ENCODE assay signal across 22 mouse cellular contexts in the genomic region with DNA sequence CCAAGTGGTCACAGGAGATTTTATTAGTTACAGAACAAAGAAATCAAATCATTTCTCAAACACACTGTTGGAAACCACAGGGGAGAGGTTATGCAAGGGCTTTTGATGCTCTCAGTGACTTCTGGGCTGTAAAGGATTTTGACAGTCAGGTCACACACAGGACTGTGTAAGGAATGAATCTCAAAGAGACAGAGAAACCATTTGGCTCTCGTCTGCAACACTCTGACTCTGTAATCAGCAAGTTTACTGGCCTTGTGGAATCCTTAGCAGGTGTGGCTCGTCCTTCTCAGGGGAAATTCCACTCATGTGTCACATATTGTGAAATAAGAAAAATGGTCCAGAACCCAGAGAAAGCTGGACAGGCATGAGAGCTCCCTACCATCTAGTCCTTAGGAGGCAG. TPM values are rescaled to one million over a fixed set of nuclear protein-coding genes. Genes with fewer than 3 reads are reported as not detected.
A peak's percentile ranks its signal among the peaks of the same experiment; 100 is the strongest.
DNase-seq lines count a peak whose midpoint lies in the region; TF ChIP-seq lines count a peak whose summit lies in the region.
"Had no signal": no experiment of that assay in that cellular context is flagged by ENCODE, and none has a peak within 500 bp of the region (broad histone marks: within the 10 kb centered on the region; RNA-seq: fewer than 3 reads in every experiment).

No protein-coding gene starts in this region.

- DNase-seq in lung, adult 18-20 months, result peak; percentile 33 to 67
- no peak for DNase-seq in lung, adult 2 months
- peak; percentile 33 for DNase-seq in Muller cell, postnatal 12 days (ENCODE audit: inconsistent ontology term)
- DNase-seq in brain, embryonic 14.5 days (ENCODE audit: low read depth), result peak; percentile 27
- peak; percentile 76 for DNase-seq in lung, postnatal 10 days
- no peak for DNase-seq in spleen, postnatal 4 days (ENCODE audit: low spot score in 2 of 2)
- DNase-seq in gastrocnemius, adult 18-20 months (ENCODE audit: low spot score), result no peak
- DNase-seq: adrenal gland, postnatal 25 days; cerebellum, adult 9-11 months; forebrain, postnatal 0 days; gastrocnemius, postnatal 36 days; heart, adult 2 months; heart, postnatal 4 days; layer of hippocampus, adult 9-11 months; left cerebral cortex, postnatal 4 days; right cerebral cortex, adult 18-20 months; thymus, adult 18-20 months; thymus, postnatal 4 days had no signal

- no peak for TF ChIP-seq CTCF in lung, adult 2 months (IDR thresholded peaks at IDR 0.05; ENCODE audit: insufficient read depth, low read length)
- TF ChIP-seq CTCF in brain, embryonic 14.5 days (IDR thresholded peaks at IDR 0.05; ENCODE audit: borderline replicate concordance, extremely low read depth, insufficient read depth, insufficient read length), result no peak

- no peak for TF ChIP-seq POLR2A in lung, adult 2 months (IDR thresholded peaks at IDR 0.05; ENCODE audit: borderline replicate concordance, extremely low read depth, low read depth, low read length)
- TF ChIP-seq POLR2A in brain, embryonic 14.5 days (IDR thresholded peaks at IDR 0.05; ENCODE audit: borderline replicate concordance, extremely low read depth, insufficient read depth, insufficient read length, poor library complexity, severe bottlenecking), result no peak

- H3K4me3 ChIP-seq in lung, adult 2 months (replicated peaks; ENCODE audit: extremely low read depth, low read depth, low read length), result no peak overlapping the region
- H3K4me3 ChIP-seq: embryonic facial prominence, embryonic 15.5 days; heart, adult 2 months; left cerebral cortex, adult 2 months; limb, embryonic 15.5 days; neural tube, embryonic 15.5 days had no signal

- peaks cover 6% of the 10 kb centered on the region for H3K4me1 ChIP-seq in lung, adult 2 months (ENCODE audit: control insufficient read depth, insufficient read depth, low read length)

- WGBS in lung, adult 2 months, result 51% methylated on average over 2 of the region's 2 CpGs

RNA-seq across cellular contexts. Expression of gene Tmem185b, which starts 4.9 kb away (rescaled TPM):
- 20.6 and 29.5 TPM in 2 replicates for polyA plus RNA-seq in lung, adult 2 months (2012; rRNA removed)
- 15.6 and 21.2 TPM in 2 replicates for polyA plus RNA-seq in brain, embryonic 14.5 days (2012; rRNA removed)
- total RNA-seq in gastrocnemius, adult 18-20 months (2021), result 1 to 10 TPM; 4.5 to 5.9 TPM

RNA-seq across cellular contexts. Expression of gene Ralb, which starts 16.4 kb away (rescaled TPM):
- polyA plus RNA-seq in lung, adult 2 months (2012; rRNA removed), result 47.9 and 54.1 TPM in 2 replicates
- polyA plus RNA-seq in brain, embryonic 14.5 days (2012; rRNA removed), result 20.6 and 31.1 TPM in 2 replicates
- total RNA-seq in gastrocnemius, adult 18-20 months (2021), result 1 to 10 TPM; 6.6 to 9.4 TPM

Comparison
In these comparisons a context has a peak if more than half of its experiments do, and no peak if none do; other contexts are left out.
1. DNase-seq: peak in lung, adult 18-20 months (2 of 2), Muller cell, postnatal 12 days (single experiment), brain, embryonic 14.5 days (single experiment) and lung, postnatal 10 days (single experiment); none in lung, adult 2 months (single experiment), spleen, postnatal 4 days (0 of 2) and gastrocnemius, adult 18-20 months (single experiment).